Mouse (Mus musculus) ovary, adult 18-20 months (tissue): ENCODE results near the gene Gm2022.
"Not testable (repeated sequence)": the region's sequence is repeated elsewhere in the genome, so short reads cannot be mapped to it uniquely, and the experiment has no call there.

Experiments
- DNase-seq: peaks from one replicate; pipeline ENCODE4 v3.0.0; 2022; ENCODE audit warnings: low spot score, mixed read lengths

The Gm2022 gene

DNA sequence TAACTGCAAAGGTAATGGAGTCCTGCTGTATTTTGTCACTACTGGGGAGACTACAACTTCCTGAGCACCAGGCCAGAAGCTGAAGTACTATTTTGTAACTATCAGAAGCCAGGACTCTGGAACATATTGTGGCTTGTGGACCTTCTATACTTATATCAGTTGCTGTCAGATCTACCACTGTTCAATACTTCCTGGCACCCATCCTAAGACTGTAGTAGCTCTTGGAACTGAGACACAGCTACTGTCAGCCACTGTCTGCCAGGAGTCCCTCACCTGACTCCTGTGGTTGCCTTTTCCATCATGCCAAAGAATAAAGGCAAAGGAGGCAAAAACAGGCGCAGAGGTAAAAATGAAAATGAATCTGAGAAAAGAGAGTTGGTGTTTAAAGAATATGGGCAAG, at the start of gene Gm2022:
Gm2022 (plus strand) TSS at position 301 of the 400 bp plus-strand sequence.
- DNase-seq: not testable (repeated sequence)

DNA sequence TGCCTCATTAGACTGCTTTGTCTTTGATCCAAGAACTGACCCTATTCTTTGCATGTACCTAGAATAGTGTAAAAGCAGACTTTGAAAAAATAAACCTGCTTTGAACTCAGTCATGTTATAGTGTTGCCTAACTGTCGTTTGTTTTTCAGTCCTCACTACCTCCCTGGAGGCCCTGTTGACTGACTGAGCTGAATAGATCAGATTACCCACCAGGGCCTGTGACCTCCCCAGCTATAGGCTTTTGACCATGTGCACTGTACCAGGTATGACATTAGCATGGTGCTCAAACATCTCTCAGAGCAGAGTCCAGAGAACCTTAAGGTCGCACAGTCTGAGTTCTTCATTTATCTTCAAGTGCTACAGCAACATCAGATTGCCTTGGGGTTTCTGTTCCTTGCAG, 44.5 kb upstream of the Gm2022 start:
- not testable (repeated sequence) for DNase-seq

- DNase-seq: not testable (repeated sequence)
Measured at GRCm38 (mm10) chr12:87856067-87856466, 39.1 kb upstream of the Gm2022 start.

- peak; percentile 5 for DNase-seq
Measured at GRCm38 (mm10) chr12:87861740-87862692, 33.2 kb upstream of the Gm2022 start.

DNA sequence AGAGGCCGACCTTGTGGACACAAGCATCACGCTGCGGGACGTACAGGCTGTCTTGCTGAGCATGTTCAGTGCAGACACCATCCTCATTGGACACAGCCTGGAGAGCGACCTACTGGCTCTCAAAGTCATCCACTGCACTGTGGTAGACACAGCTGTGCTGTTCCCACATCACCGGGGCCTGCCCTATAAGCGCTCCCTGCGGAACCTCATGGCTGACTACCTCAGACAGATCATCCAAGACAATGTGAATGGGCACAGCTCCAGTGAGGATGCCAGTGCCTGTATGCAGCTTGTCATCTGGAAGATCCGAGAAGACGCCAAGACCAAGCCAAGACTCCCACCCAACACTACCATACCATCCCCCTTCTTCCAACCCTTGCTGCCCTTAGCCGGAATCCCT, 31.5 kb upstream of the Gm2022 start:
- not testable (repeated sequence) for DNase-seq

DNA sequence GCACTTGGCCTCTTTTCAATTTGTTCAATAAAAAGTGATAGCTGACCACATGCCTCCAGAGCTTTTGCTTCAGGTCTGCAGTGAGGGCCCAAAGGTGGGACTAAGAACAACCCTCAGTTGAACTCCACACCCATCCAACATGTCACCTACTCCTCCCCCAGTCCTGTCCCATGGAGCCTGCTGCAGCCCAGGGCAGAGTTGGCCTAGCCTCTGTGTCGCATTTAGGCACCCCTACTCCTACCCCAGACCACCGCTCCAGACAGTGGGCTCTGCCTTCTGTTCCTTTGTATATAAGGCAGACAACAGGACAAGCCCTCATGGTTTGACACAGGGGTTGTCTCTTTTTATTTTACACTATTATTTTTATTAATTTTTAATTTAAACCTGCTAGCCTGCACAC, 31.1 kb upstream of the Gm2022 start:
- DNase-seq: not testable (repeated sequence)

DNA sequence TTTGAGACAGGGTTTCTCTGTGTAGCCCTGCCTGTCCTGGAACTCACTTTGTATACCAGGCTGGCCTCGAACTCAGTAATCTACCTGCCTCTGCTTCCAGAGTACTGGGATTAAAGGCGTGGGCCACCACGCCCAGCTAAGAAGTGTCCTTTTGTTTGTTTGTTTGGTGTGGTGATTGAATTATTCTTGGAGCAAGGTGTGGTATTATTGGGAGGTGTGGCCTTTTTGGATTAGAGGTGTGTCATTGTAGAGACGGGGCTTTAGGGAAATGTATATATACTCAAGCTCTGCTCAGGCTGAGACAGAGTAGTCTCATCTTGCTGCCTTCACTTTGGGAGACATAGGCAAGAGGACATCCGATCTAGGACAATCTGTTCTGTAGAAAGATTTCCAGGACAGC, 21.4 kb upstream of the Gm2022 start, which contains the start of gene Gm2016:
Gm2016 (plus strand) TSS at position 301 of the 400 bp plus-strand sequence.
- not testable (repeated sequence) for DNase-seq

GRCm38 (mm10) chr12:87919721-87920120, 24.6 kb downstream of the Gm2022 start, which contains the start of gene Gm2035:
Gene Gm2035 (minus strand): TSS chr12:87919857.
- not testable (repeated sequence) for DNase-seq
